Mouse (Mus musculus) intestine, embryonic 14.5 days (tissue): ENCODE measurements around the gene Plekha7. TPM values are rescaled to one million over a fixed set of nuclear protein-coding genes. Genes with fewer than 3 reads are reported as not detected.
A peak's percentile ranks its signal among the peaks of the same experiment; 100 is the strongest.

Experiments used
- ATAC-seq: fragments of 200-750 bp; cut with Nextera tagmentation; replicated peaks from 2 replicates; pipeline ENCODE4 v1.8.0; 2017; ENCODE audit warnings: low read depth, moderate number of reproducible peaks, moderate TSS enrichment, moderate library complexity; ENCODE audit not compliant: low FRiP score, low TSS enrichment
- DNase-seq: peaks from one replicate; pipeline ENCODE4 v3.0.0-alpha.2; 2018; ENCODE audit warnings: low spot score
- H3K27ac ChIP-seq: fragments of 300-500 bp; sonication (generic); 2 replicates; pipeline ENCODE4 v1.5.1; 2014; ENCODE audit warnings: low read depth, mild to moderate bottlenecking, control low read depth
- H3K27me3 ChIP-seq: fragments of 300-500 bp; sonication (generic); replicated peaks from 2 replicates; pipeline ENCODE4 v1.6.1; 2014; ENCODE audit warnings: low read length, control low read depth; ENCODE audit not compliant: control insufficient read depth, insufficient read depth
- H3K36me3 ChIP-seq: fragments of 300-500 bp; sonication (generic); 2 replicates; pipeline ENCODE4 v1.6.1; 2014; ENCODE audit warnings: low read length, control low read depth; ENCODE audit not compliant: control insufficient read depth, insufficient read depth
- H3K4me1 ChIP-seq: fragments of 300-500 bp; sonication (generic); replicated peaks from 2 replicates; pipeline ENCODE4 v1.6.1; 2014; ENCODE audit warnings: low read length, control low read depth, mixed read lengths; ENCODE audit not compliant: control insufficient read depth, insufficient read depth
- H3K4me2 ChIP-seq: fragments of 300-500 bp; sonication (generic); 2 replicates; pipeline ENCODE4 v1.6.1; 2014; ENCODE audit warnings: low read length
- H3K4me3 ChIP-seq: fragments of 300-500 bp; sonication (generic); 2 replicates; pipeline ENCODE4 v1.5.1; 2014; ENCODE audit warnings: low read depth, low read length, control low read depth, mixed read lengths
- H3K9ac ChIP-seq: fragments of 300-500 bp; sonication (generic); 2 replicates; pipeline ENCODE4 v1.6.1; 2014; ENCODE audit warnings: mild to moderate bottlenecking, low read length
- H3K9me3 ChIP-seq: fragments of 300-500 bp; sonication (generic); 2 replicates; pipeline ENCODE4 v1.6.1; 2016; ENCODE audit warnings: low read length, control low read depth; ENCODE audit not compliant: control insufficient read depth
- WGBS: fragments of 180-500 bp; shearing (Covaris S2); extraction: QIAGEN DNeasy Blood & Tissue Kit; methylation state at CpG from one replicate; pipeline ENCODE4 v1.1.7; 2014; 5-methylcytosine and 5-hydroxymethylcytosine counted together
- polyA plus RNA-seq: library from polyadenylated mRNA; unstranded; fragments of >200 nt; fragmentation: Nextera tagmentation; extraction: Ambion mirVana; gene quantifications from 2 replicates; pipeline ENCODE4 v1.2.1, GENCODE M21; 2014

The Plekha7 gene
- polyA plus RNA-seq, 1 experiment from 2014 or later = 10.7 TPM

DNA sequence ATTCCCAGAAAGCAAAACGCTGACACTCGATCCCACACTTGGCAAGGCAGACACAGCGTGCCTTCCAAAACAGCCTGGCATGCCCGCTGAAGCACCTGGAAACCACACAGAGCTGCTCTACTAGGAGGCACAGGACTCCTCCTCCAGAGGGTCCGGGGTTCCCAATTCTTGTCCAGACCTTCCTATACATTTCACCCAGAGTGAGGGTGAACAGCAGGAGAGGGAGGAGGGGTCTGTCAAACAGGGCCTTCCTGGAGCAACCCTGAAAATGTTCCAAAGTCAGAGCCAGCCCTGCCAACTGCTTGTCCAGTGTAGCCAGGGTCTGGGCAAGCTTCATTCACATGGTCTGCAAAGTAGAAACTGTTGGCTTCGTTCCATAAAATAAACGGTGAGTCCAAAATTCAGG is 81.3 kb downstream of the Plekha7 start:
- Histone ChIP-seq H3K27ac (no peak overlapping the region), H3K36me3 (no peaks in the 10 kb centered on the region), H3K9me3 (no peaks in the 10 kb centered on the region), H3K27me3 (no peaks in the 10 kb centered on the region), H3K4me3 (no peak overlapping the region), H3K9ac (no peak overlapping the region), H3K4me2 (no peak overlapping the region), H3K4me1 (peaks cover 8% of the 10 kb centered on the region)
- WGBS = 79% methylated on average over 7 of the region's 7 CpGs
- DNase-seq (no peak), ATAC-seq (no peak)

DNA sequence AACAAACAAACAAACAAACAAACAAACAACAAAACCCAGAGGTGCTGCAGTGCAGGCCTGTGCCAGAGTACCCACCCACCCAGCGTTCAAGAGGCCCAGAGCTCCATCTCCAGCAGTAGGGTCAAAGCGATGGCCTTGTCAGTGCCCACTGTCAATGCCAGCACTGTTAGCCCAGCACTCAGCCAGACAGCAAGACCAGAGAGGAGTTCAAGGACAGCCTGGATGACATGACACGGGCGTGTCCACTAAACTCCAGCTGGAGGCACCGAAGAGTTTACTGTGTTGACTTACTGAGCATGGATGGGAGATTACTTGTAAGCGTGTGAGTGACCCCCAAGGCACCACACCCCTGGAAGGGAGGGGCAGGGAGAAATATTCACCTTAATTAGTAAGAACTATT is 81.9 kb downstream of the Plekha7 start:
- WGBS = 78% methylated on average over 6 of the region's 6 CpGs
- Histone ChIP-seq H3K4me2 (no peak overlapping the region), H3K36me3 (no peaks in the 10 kb centered on the region), H3K9me3 (no peaks in the 10 kb centered on the region), H3K4me3 (no peak overlapping the region), H3K27me3 (no peaks in the 10 kb centered on the region), H3K4me1 (peaks cover 14% of the 10 kb centered on the region), H3K9ac (no peak overlapping the region), H3K27ac (no peak overlapping the region)
- ATAC-seq (no peak), DNase-seq (no peak)

DNA sequence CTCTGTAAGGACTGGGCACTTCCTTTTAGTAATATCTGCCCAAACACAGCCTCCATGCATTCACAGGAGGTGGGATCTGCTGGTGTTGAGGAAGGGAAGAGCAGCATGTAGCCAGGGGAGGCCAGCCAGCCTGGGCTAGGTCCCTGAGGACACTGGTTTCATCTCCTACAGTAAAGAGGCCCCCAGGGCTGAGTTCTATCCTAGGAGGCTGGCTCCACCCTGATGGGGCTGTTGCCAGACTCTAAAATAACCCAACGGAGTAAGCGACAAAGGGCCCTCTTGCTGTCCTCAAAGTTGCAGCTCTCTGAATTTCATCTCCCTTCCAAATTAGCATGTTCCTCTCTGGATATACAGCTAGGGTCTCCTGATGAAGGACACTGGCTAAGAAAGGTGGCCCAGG is 83.6 kb downstream of the Plekha7 start:
- no peak overlapping the region for H3K4me2 ChIP-seq
- H3K9me3 ChIP-seq = no peaks in the 10 kb centered on the region
- H3K27ac ChIP-seq = no peak overlapping the region
- WGBS = 82% methylated on average over 2 of the region's 2 CpGs
- H3K36me3 ChIP-seq = no peaks in the 10 kb centered on the region
- H3K4me3 ChIP-seq = no peak overlapping the region
- ATAC-seq (no peak), DNase-seq (no peak)
- H3K27me3 ChIP-seq = no peaks in the 10 kb centered on the region
- H3K9ac ChIP-seq = no peak overlapping the region
- H3K4me1 ChIP-seq = peaks cover 20% of the 10 kb centered on the region

DNA sequence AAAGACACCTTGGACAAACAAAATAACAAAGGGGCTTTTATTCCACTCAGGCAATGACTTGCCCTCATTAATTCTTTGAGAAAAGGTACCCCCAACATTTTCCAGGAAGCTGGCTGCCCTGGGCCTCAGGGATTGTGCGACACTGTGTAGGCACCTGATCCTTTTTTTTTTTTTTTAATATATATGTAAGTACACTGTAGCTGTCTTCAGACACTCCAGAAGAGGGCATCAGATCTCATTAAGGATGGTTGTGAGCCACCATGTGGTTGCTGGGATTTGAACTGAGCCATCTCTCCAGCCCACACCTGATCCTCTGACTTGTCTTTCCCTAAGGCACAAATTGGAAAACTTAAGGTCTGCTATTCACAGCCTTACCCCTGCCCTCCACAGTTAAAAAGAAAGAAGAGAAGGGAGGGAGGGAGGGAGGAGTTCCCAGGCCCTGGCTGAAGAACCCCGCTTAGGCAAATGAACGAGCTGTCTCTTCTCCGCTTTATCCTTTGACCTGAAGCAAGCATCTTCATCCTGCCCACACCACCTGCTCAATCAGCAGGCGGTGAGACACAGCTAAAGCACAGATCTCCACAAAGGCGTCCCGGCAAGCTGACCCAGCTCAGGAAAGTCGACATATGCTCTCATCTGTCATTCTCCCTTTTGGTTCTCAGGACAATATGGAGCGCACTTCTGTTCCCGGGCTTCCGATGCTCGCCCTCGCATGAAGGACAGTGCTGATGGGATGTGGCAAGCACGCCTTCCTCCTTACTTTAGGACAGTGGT is 85.0 kb downstream of the Plekha7 start:
- Histone ChIP-seq H3K4me1 (peaks cover 20% of the 10 kb centered on the region), H3K4me3 (no peak overlapping the region), H3K9me3 (no peaks in the 10 kb centered on the region), H3K9ac (no peak overlapping the region), H3K27me3 (no peaks in the 10 kb centered on the region), H3K4me2 (no peak overlapping the region), H3K36me3 (no peaks in the 10 kb centered on the region), H3K27ac (no peak overlapping the region)
- ATAC-seq = peak; percentile 41
- no peak for DNase-seq
- 56% methylated on average over 14 of the region's 14 CpGs for WGBS

DNA sequence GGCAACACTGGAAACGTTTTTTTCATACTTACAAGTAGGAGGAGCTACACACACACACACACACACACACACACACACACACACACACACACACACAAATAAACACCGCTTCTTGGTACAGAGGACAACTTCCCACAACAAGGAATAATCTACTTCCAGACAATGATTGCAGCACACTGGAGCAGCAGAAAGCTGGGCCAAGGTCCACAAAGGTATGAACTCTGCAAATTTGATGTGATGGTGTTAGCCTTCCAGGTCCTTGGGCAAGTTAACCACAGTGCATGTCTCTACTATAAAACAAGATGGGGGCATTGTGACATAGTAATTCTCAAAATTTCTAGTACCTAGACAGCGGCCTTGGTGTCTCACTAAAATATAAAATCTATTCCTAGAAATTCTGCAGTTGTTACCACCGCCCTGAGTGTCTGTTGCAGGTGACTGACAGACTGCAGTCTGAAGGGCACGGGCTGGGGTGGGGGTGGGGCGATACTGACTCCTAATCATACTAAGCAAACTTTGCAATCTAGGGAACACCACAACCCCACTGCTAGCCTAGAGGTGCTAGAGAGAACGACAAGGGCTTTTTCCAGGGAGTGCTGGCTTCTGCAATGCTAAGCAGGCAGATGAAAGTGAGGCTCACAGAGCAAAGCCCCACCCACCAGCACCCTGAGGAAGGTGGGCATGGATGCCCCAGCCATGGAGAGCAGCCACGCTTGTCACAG is 85.7 kb downstream of the Plekha7 start:
- Histone ChIP-seq H3K4me2 (no peak overlapping the region), H3K27me3 (no peaks in the 10 kb centered on the region), H3K9ac (no peak overlapping the region), H3K36me3 (no peaks in the 10 kb centered on the region), H3K4me1 (peaks cover 20% of the 10 kb centered on the region), H3K4me3 (no peak overlapping the region), H3K9me3 (no peaks in the 10 kb centered on the region), H3K27ac (no peak overlapping the region)
- WGBS = 55% methylated on average over 8 of the region's 8 CpGs
- peak; percentile 77 for ATAC-seq
- peak; percentile 66 for DNase-seq

DNA sequence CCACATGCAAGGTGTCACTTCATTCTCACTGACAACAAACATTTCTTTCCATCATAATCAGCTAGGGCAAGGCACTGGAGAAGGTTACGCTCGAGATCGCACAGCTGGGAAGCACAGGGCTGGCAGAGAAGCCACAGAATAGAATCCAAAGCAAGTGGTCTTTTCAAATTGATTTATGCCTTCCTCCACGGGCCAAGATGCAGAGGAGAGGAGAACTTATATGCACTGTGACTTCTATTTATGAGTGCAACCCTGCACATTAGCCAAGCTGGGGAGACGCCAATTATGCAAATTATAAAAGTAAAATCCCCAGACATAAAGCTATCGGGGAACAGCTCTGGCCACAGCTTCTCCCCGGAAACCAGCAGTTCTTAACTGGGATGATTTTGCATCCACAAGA is 86.3 kb downstream of the Plekha7 start:
- H3K4me2 ChIP-seq = no peak overlapping the region
- DNase-seq (no peak), ATAC-seq (no peak)
- no peaks in the 10 kb centered on the region for H3K36me3 ChIP-seq
- H3K9me3 ChIP-seq = no peaks in the 10 kb centered on the region
- no peak overlapping the region for H3K4me3 ChIP-seq
- no peak overlapping the region for H3K9ac ChIP-seq
- H3K27ac ChIP-seq = no peak overlapping the region
- peaks cover 20% of the 10 kb centered on the region for H3K4me1 ChIP-seq
- H3K27me3 ChIP-seq = no peaks in the 10 kb centered on the region
- WGBS = 31% methylated on average over 7 of the region's 7 CpGs

DNA sequence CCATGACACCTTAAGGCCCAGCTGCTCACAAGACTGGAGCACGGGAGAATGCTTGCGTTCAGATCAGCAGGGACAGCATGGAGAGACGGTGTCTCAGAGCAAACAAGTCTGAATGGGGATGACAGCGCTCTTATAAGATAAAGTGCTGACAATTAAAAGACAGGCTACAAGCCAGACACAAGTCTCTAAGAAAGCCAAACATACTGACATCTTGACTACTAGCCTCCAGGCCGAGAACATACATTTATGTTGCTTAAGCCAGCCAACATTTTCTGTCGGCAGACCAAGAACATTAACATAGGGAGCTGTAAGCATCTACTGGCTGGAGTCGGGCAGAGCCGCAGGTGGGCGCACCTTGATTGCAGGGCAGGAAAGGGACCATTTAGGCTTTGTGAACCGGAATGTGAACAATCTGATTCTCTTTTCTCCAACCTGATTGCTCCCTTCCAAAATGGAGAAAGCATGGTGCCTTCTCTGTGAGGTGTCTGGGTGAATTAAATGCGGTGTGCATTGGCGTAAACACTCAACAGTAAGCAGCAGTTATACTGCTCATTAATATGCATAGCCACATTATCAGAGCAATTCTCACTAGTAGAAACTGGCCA is 88.0 kb downstream of the Plekha7 start:
- Histone ChIP-seq H3K27ac (no peak overlapping the region), H3K4me1 (peaks cover 20% of the 10 kb centered on the region), H3K9ac (no peak overlapping the region), H3K36me3 (no peaks in the 10 kb centered on the region), H3K4me2 (no peak overlapping the region), H3K4me3 (no peak overlapping the region), H3K27me3 (no peaks in the 10 kb centered on the region), H3K9me3 (0 out of 2 replicates have a peak, but pooled peaks cover 5% of the 10 kb centered on the region)
- ATAC-seq = no peak
- DNase-seq = no peak
- WGBS = 72% methylated on average over 12 of the region's 12 CpGs

DNA sequence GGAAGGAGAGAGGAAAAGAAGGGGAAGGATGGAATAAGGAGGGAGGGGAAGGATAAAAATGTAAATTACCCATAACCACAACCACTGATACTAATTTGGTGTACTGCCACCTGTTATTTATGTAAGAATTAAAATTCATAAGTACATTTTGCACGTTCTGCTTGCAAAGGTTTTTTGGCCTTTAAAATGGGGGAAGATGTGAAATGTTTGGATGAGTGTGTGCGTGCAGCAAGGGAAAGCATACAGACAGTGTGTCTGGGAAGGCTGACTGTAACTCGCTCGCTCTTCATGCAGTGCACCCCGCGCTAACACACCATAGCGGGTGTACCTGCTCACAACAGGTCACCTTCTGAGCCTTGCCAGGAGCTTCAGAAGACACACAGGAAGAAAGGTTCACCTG is 90.4 kb downstream of the Plekha7 start:
- H3K36me3 ChIP-seq = no peaks in the 10 kb centered on the region
- H3K9me3 ChIP-seq = 0 out of 2 replicates have a peak, but pooled peaks cover 5% of the 10 kb centered on the region
- H3K4me3 ChIP-seq = no peak overlapping the region
- no peaks in the 10 kb centered on the region for H3K27me3 ChIP-seq
- H3K9ac ChIP-seq = no peak overlapping the region
- ATAC-seq = no peak
- H3K4me2 ChIP-seq = no peak overlapping the region
- 94% methylated on average over 7 of the region's 7 CpGs for WGBS
- no peak overlapping the region for H3K27ac ChIP-seq
- peaks cover 17% of the 10 kb centered on the region for H3K4me1 ChIP-seq
- DNase-seq = no peak
